Mouse (Mus musculus) heart, adult 2 months (tissue): Measurements from ENCODE around the gene Syce1. TPM values are rescaled to one million over a fixed set of nuclear protein-coding genes. Genes with fewer than 3 reads are reported as not detected.

Experiments
- DNase-seq, 2 experiments: peaks; one replicate each; pipeline ENCODE4 v3.0.0; 2021
- H3K27ac ChIP-seq: fragments of 200-600 bp; 2 replicates; pipeline ENCODE4 v1.8.1; 2022
- H3K27me3 ChIP-seq: fragments of 200-500 bp; 2 replicates; pipeline ENCODE4 v1.6.1; 2012; ENCODE audit warnings: mild to moderate bottlenecking, low read length, inconsistent platforms, mixed read lengths; ENCODE audit not compliant: control insufficient read depth, insufficient read depth
- H3K36me3 ChIP-seq: fragments of 200-500 bp; 2 replicates; pipeline ENCODE4 v1.6.1; 2012; ENCODE audit warnings: low read length, inconsistent platforms; ENCODE audit not compliant: control insufficient read depth, insufficient read depth
- H3K4me1 ChIP-seq: fragments of 200-500 bp; 2 replicates; pipeline ENCODE4 v1.6.1; 2011; ENCODE audit warnings: low read length; ENCODE audit not compliant: control insufficient read depth, insufficient read depth
- H3K4me3 ChIP-seq: fragments of 200-600 bp; 2 replicates; pipeline ENCODE4 v1.8.1; 2022
- H3K79me2 ChIP-seq: fragments of 200-500 bp; replicated peaks from 2 replicates; pipeline ENCODE4 v1.6.1; 2012; ENCODE audit warnings: mild to moderate bottlenecking, inconsistent platforms, low read length, moderate library complexity, mixed read lengths; ENCODE audit not compliant: control insufficient read depth, insufficient read depth
- H3K9ac ChIP-seq: fragments of 200-500 bp; 2 replicates; pipeline ENCODE4 v1.6.1; 2012; ENCODE audit warnings: low read depth, mild to moderate bottlenecking, control low read depth, inconsistent platforms, low read length, mixed read lengths
- CTCF ChIP-seq: fragments of 200-600 bp; IDR thresholded peaks from 2 replicates; pipeline ENCODE4 v1.8.1; 2022; ENCODE audit warnings: antibody characterized with exemption, mild to moderate bottlenecking, moderate library complexity
- EP300 ChIP-seq: fragments of 200-500 bp; IDR thresholded peaks from 2 replicates; pipeline ENCODE4 v1.6.1; 2011; ENCODE audit warnings: low read depth, low read length, control low read depth; ENCODE audit not compliant: insufficient read depth
- POLR2A ChIP-seq: fragments of 200-500 bp; IDR thresholded peaks from 2 replicates; pipeline ENCODE4 v1.6.1; 2011; ENCODE audit warnings: mild to moderate bottlenecking, low read depth, low read length, control low read depth; ENCODE audit not compliant: insufficient read depth
- WGBS: fragments of 180-500 bp; shearing (Covaris S2); methylation state at CpG from one replicate; pipeline ENCODE4 v1.1.7; 2018; 5-methylcytosine and 5-hydroxymethylcytosine counted together
- intact Hi-C: fragments of 180-260 bp; cut with DNase I; formaldehyde crosslinking; loops from one replicate; pipeline ENCODE4 v1.15.1; 2025
- polyA plus RNA-seq: library from polyadenylated mRNA; depleted of rRNA; stranded (reverse); fragments of >200 nt; gene quantifications from 2 replicates; pipeline ENCODE4 v1.2.3, GENCODE M21; 2012; rRNA removed
- total RNA-seq, 2 experiments: library from RNA; stranded (reverse); gene quantifications; 2 replicates each; pipeline ENCODE4 v1.2.3; 2021

The Syce1 gene
- total and polyA plus RNA-seq, 3 experiments, result 0.10 TPM; not detected in 2

DNA sequence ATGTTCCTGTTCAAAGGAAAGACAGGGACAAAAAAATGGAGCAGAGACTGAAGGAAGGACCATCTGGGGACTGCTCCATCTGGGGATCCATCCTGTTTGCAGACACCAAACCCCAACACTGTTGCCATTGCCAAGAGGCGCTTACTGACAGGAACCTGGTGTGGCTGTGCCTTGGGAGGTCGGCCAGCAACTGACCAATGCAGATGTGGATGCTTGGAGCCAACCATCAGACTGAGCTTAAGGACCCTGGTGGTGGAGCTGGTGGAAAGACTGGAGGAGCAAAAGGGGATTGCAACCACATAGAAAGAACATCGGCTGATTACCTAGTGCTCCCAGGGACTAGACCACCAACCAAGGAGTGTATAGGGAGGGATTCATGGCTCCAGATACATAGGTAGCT is 40.2 kb downstream of the Syce1 start:
- Histone ChIP-seq H3K79me2 (no peaks in the 10 kb centered on the region), H3K27ac (no peak overlapping the region), H3K36me3 (no peaks in the 10 kb centered on the region), H3K9ac (no peak overlapping the region), H3K4me1 (no peaks in the 10 kb centered on the region), H3K4me3 (no peak overlapping the region), H3K27me3 (no peaks in the 10 kb centered on the region)
- no peak for TF ChIP-seq CTCF
- TF ChIP-seq EP300, result no peak
- TF ChIP-seq POLR2A, result no peak
- 74% methylated on average over 3 of the region's 3 CpGs for WGBS
- DNase-seq, result no peak
- intact Hi-C loops, result no loop called here

- intact Hi-C loops, result no loop called here
- H3K27ac ChIP-seq, result no peak overlapping the region
- DNase-seq, result no peak
- no peak overlapping the region for H3K4me3 ChIP-seq
- TF ChIP-seq EP300, result no peak
- TF ChIP-seq CTCF, result no peak
- no peak for TF ChIP-seq POLR2A
- no peak overlapping the region for H3K9ac ChIP-seq
- no peaks in the 10 kb centered on the region for H3K4me1 ChIP-seq
- no peaks in the 10 kb centered on the region for H3K27me3 ChIP-seq
- no peaks in the 10 kb centered on the region for H3K79me2 ChIP-seq
- no peaks in the 10 kb centered on the region for H3K36me3 ChIP-seq
- WGBS, result 50% methylated on average over 2 of the region's 2 CpGs
Observed at GRCm38 (mm10) chr7:140733162-140733561, 54.5 kb downstream of the Syce1 start.

Other genes with a start within 250 kb of the Syce1 start
- gene Olfr538, start 220.0 kb downstream of the Syce1 start, total RNA-seq, result not detected
- not detected in 2 replicates for gene Olfr538, start 220.0 kb downstream of the Syce1 start, polyA plus RNA-seq
- gene Olfr46, start 186.6 kb downstream of the Syce1 start, total RNA-seq, result not detected
- gene Olfr46, start 186.6 kb downstream of the Syce1 start, polyA plus RNA-seq, result not detected in 2 replicates
- gene Olfr61, start 158.9 kb downstream of the Syce1 start, total RNA-seq, result not detected
- not detected in 2 replicates for gene Olfr61, start 158.9 kb downstream of the Syce1 start, polyA plus RNA-seq
- gene Olfr53, start 141.4 kb downstream of the Syce1 start, total RNA-seq, result not detected
- not detected in 2 replicates for gene Olfr53, start 141.4 kb downstream of the Syce1 start, polyA plus RNA-seq
- not detected for gene Olfr539, start 127.9 kb downstream of the Syce1 start, total RNA-seq
- not detected in 2 replicates for gene Olfr539, start 127.9 kb downstream of the Syce1 start, polyA plus RNA-seq
- not detected for gene Olfr45, start 105.9 kb downstream of the Syce1 start, total RNA-seq
- not detected in 2 replicates for gene Olfr45, start 105.9 kb downstream of the Syce1 start, polyA plus RNA-seq
- not detected for gene Olfr541, start 90.6 kb downstream of the Syce1 start, total RNA-seq
- gene Olfr541, start 90.6 kb downstream of the Syce1 start, polyA plus RNA-seq, result not detected in 2 replicates
- gene Cyp2e1, start 24.1 kb downstream of the Syce1 start, total RNA-seq, result 10 to 100 TPM in 1 of 2 experiments, 1 to 10 TPM in 1; 9.6 to 12.7 TPM
- gene Cyp2e1, start 24.1 kb downstream of the Syce1 start, polyA plus RNA-seq, result 6.4 and 18.7 TPM in 2 replicates
- gene Zfp941, start 34.3 kb upstream of the Syce1 start, total RNA-seq, result under 1 TPM; 0.14 to 0.29 TPM
- 0.10 and 0.15 TPM in 2 replicates for gene Zfp941, start 34.3 kb upstream of the Syce1 start, polyA plus RNA-seq
- 1 to 10 TPM; 1.1 to 1.4 TPM for gene Urah, start 47.2 kb upstream of the Syce1 start, total RNA-seq
- gene Urah, start 47.2 kb upstream of the Syce1 start, polyA plus RNA-seq, result 0.85 and 2.2 TPM in 2 replicates
- gene Scgb1c1, start 57.7 kb upstream of the Syce1 start, total RNA-seq, result 10 to 100 TPM; 22.6 to 27.5 TPM
- 54.5 and 56.6 TPM in 2 replicates for gene Scgb1c1, start 57.7 kb upstream of the Syce1 start, polyA plus RNA-seq
- gene Odf3, start 60.0 kb upstream of the Syce1 start, total RNA-seq, result not detected
- gene Odf3, start 60.0 kb upstream of the Syce1 start, polyA plus RNA-seq, result 0.25 and 0.38 TPM in 2 replicates
- gene Gm45785, start 68.5 kb upstream of the Syce1 start, total RNA-seq, result not detected
- not detected in 2 replicates for gene Gm45785, start 68.5 kb upstream of the Syce1 start, polyA plus RNA-seq
- 10 to 100 TPM; 20.1 to 23.6 TPM for gene Ric8a, start 69.1 kb upstream of the Syce1 start, total RNA-seq
- 37.6 and 42.8 TPM in 2 replicates for gene Ric8a, start 69.1 kb upstream of the Syce1 start, polyA plus RNA-seq
- 10 to 100 TPM in 1 of 2 experiments, 1 to 10 TPM in 1; 8.8 to 12.3 TPM for gene Bet1l, start 69.7 kb upstream of the Syce1 start, total RNA-seq
- 12.4 and 17.0 TPM in 2 replicates for gene Bet1l, start 69.7 kb upstream of the Syce1 start, polyA plus RNA-seq
- 10 to 100 TPM; 72.6 to 86.1 TPM for gene Psmd13, start 94.1 kb upstream of the Syce1 start, total RNA-seq
- gene Psmd13, start 94.1 kb upstream of the Syce1 start, polyA plus RNA-seq, result 50.8 and 71.0 TPM in 2 replicates
- gene Sirt3, start 94.5 kb upstream of the Syce1 start, total RNA-seq, result 10 to 100 TPM; 53.1 to 60.6 TPM
- gene Sirt3, start 94.5 kb upstream of the Syce1 start, polyA plus RNA-seq, result 86.9 and 100 TPM in 2 replicates
- 1,000 to 10,000 TPM; 2,777 to 3,250 TPM for gene Cox8b, start 112.6 kb upstream of the Syce1 start, total RNA-seq
- 1,727 and 2,194 TPM in 2 replicates for gene Cox8b, start 112.6 kb upstream of the Syce1 start, polyA plus RNA-seq
- under 1 TPM in 1 of 2 experiments, not detected in 1; 0.07 TPM for gene Nlrp6, start 133.1 kb upstream of the Syce1 start, total RNA-seq
- gene Nlrp6, start 133.1 kb upstream of the Syce1 start, polyA plus RNA-seq, result 0.04 and 0.06 TPM in 2 replicates
- 1 to 10 TPM; 4.0 to 5.8 TPM for gene Pgghg, start 153.5 kb upstream of the Syce1 start, total RNA-seq
- 13.0 and 14.1 TPM in 2 replicates for gene Pgghg, start 153.5 kb upstream of the Syce1 start, polyA plus RNA-seq
- gene Ifitm5, start 162.4 kb upstream of the Syce1 start, total RNA-seq, result under 1 TPM; 0.32 to 0.34 TPM
- 1.1 and 2.0 TPM in 2 replicates for gene Ifitm5, start 162.4 kb upstream of the Syce1 start, polyA plus RNA-seq
- not detected for gene Gm45717, start 168.1 kb upstream of the Syce1 start, total RNA-seq
- not detected in 2 replicates for gene Gm45717, start 168.1 kb upstream of the Syce1 start, polyA plus RNA-seq
- 100 to 1,000 TPM; 107 to 113 TPM for gene Ifitm2, start 168.1 kb upstream of the Syce1 start, total RNA-seq
- gene Ifitm2, start 168.1 kb upstream of the Syce1 start, polyA plus RNA-seq, result 368 and 425 TPM in 2 replicates
- 1 to 10 TPM; 6.1 to 7.7 TPM for gene Ifitm1, start 179.4 kb upstream of the Syce1 start, total RNA-seq
- 16.1 and 52.2 TPM in 2 replicates for gene Ifitm1, start 179.4 kb upstream of the Syce1 start, polyA plus RNA-seq
- gene Ifitm3, start 222.9 kb upstream of the Syce1 start, total RNA-seq, result 100 to 1,000 TPM; 115 to 123 TPM
- gene Ifitm3, start 222.9 kb upstream of the Syce1 start, polyA plus RNA-seq, result 274 and 332 TPM in 2 replicates
- gene Ifitm6, start 230.1 kb upstream of the Syce1 start, total RNA-seq, result 1 to 10 TPM in 1 of 2 experiments, under 1 TPM in 1; 0.36 to 1.0 TPM
- 4.6 and 5.1 TPM in 2 replicates for gene Ifitm6, start 230.1 kb upstream of the Syce1 start, polyA plus RNA-seq
- not detected for gene Gm17387, start 241.3 kb upstream of the Syce1 start, total RNA-seq
- gene Gm17387, start 241.3 kb upstream of the Syce1 start, polyA plus RNA-seq, result not detected in 2 replicates